Mouse (Mus musculus) forebrain, postnatal 0 days (tissue): ENCODE measurements around the gene Rgs14. TPM values are rescaled to one million over a fixed set of nuclear protein-coding genes. Genes with fewer than 3 reads are reported as not detected.
A peak's percentile ranks its signal among the peaks of the same experiment; 100 is the strongest.

Source experiments
- ATAC-seq: fragments of 200-750 bp; cut with Nextera tagmentation; 2 replicates; pipeline ENCODE4 v1.8.0; 2017; ENCODE audit warnings: mild to moderate bottlenecking, moderate library complexity
- DNase-seq: peaks from one replicate; pipeline ENCODE4 v3.0.0-alpha.2; 2015
- H3K27ac ChIP-seq: fragments of 300-500 bp; sonication (generic); 2 replicates; pipeline ENCODE4 v1.5.1; 2014; ENCODE audit warnings: low read depth, mild to moderate bottlenecking, antibody characterized with exemption, low read length, moderate library complexity, mixed read lengths
- H3K27me3 ChIP-seq: fragments of 300-500 bp; sonication (generic); 2 replicates; pipeline ENCODE4 v1.6.1; 2014; ENCODE audit warnings: mild to moderate bottlenecking, low read length, mixed read lengths; ENCODE audit not compliant: insufficient read depth
- H3K36me3 ChIP-seq: fragments of 300-500 bp; sonication (generic); 2 replicates; pipeline ENCODE4 v1.6.1; 2014; ENCODE audit warnings: mild to moderate bottlenecking, moderate library complexity; ENCODE audit not compliant: insufficient read depth
- H3K4me1 ChIP-seq: fragments of 300-500 bp; sonication (generic); 2 replicates; pipeline ENCODE4 v1.6.1; 2014; ENCODE audit warnings: antibody characterized with exemption; ENCODE audit not compliant: insufficient read depth
- H3K4me2 ChIP-seq: fragments of 300-500 bp; sonication (generic); 2 replicates; pipeline ENCODE4 v1.6.1; 2014; ENCODE audit warnings: low read depth, mild to moderate bottlenecking, moderate library complexity
- H3K4me3 ChIP-seq: fragments of 300-500 bp; sonication (generic); 2 replicates; pipeline ENCODE4 v1.5.1; 2014; ENCODE audit warnings: low read depth, low read length, mixed read lengths
- H3K9ac ChIP-seq: fragments of 300-500 bp; sonication (generic); 2 replicates; pipeline ENCODE4 v1.6.1; 2014; ENCODE audit warnings: mild to moderate bottlenecking
- H3K9me3 ChIP-seq: fragments of 300-500 bp; sonication (generic); 2 replicates; pipeline ENCODE4 v1.6.1; 2016; ENCODE audit warnings: low read length
- CTCF ChIP-seq: sonication (generic); IDR thresholded peaks from 2 replicates; pipeline ENCODE4 v1.5.1; 2016; ENCODE audit warnings: antibody characterized with exemption, control low read depth, low read depth
- WGBS: fragments of 180-500 bp; shearing (Covaris S2); extraction: QIAGEN DNeasy Blood & Tissue Kit; methylation state at CpG from one replicate; pipeline ENCODE4 v1.1.7; 2014; 5-methylcytosine and 5-hydroxymethylcytosine counted together
- polyA plus RNA-seq: library from polyadenylated mRNA; unstranded; fragments of >200 nt; fragmentation: Nextera tagmentation; extraction: Ambion mirVana; gene quantifications from 2 replicates; pipeline ENCODE4 v1.2.1, GENCODE M21; 2015
- total RNA-seq: library from RNA; depleted of rRNA; stranded (reverse); fragments of >200 nt; gene quantifications from 2 replicates; pipeline ENCODE4 v1.2.3, GENCODE M21; 2014

Rgs14 gene
- total and polyA plus RNA-seq, 2 experiments from 2014 or later, result 3.9 to 4.0 TPM

DNA sequence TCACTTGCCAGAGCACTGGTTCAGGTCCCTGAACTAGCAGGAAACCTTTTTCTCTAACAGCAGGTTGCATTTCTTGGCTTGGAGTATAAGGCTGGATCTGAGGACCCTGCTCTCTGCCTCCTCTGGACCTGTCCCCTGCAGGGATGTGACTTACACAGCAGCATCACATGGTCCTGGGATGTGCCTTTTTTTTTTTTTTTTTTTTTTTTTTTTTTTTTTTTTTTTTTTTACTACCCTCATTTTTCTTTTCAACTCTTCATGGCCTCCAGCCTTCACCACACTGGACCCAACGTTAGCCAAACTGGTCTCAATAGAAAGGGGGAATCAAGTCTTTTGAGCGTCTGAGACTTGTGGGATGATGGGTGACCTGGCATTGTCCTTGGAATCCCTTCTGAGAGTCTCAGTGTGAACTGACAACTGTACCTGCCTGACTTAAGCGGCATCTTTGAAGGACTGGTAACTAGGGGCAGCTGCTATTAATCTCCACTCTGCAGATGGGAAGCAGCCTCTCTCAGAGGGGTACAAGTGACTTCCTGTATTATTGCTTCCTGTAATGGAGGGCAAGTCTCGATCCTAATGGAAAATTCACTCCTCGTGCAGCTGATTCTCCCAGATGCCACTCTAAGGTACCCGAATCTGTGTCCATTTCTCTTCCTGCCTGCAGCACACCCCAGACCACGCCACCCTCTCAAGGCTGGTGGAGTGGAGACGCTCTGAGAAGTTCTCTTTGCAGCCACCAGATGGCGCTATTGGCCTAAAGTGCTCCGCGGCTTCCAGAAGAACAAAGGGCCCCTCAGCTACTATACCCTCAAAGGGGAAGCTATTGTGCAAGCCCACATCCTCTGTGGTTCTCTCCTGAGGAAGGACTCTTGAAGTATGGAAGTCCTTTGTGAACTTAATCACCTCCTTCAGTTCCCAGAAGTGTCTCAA, 35.6 kb downstream of the Rgs14 start:
- TF ChIP-seq CTCF, result peak; percentile 97
- no peak overlapping the region for H3K4me3 ChIP-seq
- H3K27ac ChIP-seq, result peak overlapping the region; percentile 80
- ATAC-seq (peak; percentile 95), DNase-seq (peak; percentile 94)
- peak overlapping the region; percentile 35 for H3K4me2 ChIP-seq
- H3K9ac ChIP-seq, result peak overlapping the region; percentile 44
- H3K27me3 ChIP-seq, result no peaks in the 10 kb centered on the region
- 17% methylated on average over 11 of the region's 11 CpGs for WGBS
- no peaks in the 10 kb centered on the region for H3K36me3 ChIP-seq
- H3K9me3 ChIP-seq, result no peaks in the 10 kb centered on the region
- peaks cover 5% of the 10 kb centered on the region; the same call in 1 of the 2 replicates for H3K4me1 ChIP-seq

DNA sequence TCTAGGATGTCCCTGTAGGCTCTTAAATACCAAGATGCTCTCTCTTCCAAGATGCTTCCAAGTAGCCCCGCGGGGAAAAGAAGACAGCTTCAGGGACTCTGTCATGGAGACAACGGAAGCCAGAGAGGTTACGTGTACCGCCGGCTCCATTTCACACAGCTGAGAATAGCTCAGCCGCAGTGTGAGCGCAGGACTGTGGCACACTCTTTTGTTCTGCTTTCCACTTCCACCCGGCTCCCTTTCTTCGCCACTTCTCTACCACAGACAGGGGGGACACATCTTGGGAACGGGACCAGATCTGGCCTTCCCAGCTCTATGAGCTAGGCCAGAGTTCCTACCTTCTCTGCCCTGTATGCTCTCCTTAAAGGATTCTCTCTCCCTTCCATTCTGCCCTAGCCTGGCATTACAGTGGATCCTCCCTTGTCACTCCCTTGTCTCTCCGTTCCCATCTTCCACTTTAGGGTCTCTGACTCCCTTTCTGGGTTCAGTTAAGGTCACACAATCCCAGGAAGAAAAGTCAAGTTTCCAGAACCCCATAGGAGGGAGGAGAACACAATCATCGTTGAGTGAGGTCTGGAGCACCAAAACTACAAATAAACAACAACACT, 36.4 kb downstream of the Rgs14 start:
- Histone ChIP-seq H3K9ac (peak overlapping the region; percentile 44), H3K4me1 (peaks cover 5% of the 10 kb centered on the region; the same call in 1 of the 2 replicates), H3K27me3 (no peaks in the 10 kb centered on the region), H3K27ac (peak overlapping the region; percentile 80), H3K36me3 (no peaks in the 10 kb centered on the region), H3K4me2 (peak overlapping the region; percentile 35; the same call in 1 of the 2 replicates), H3K9me3 (no peaks in the 10 kb centered on the region), H3K4me3 (no peak overlapping the region)
- no peak for TF ChIP-seq CTCF
- ATAC-seq (peak; percentile 71), DNase-seq (no peak)
- WGBS, result 40% methylated on average over 13 of the region's 13 CpGs

- no peak for TF ChIP-seq CTCF
- Histone ChIP-seq H3K4me3 (no peak overlapping the region), H3K27ac (no peak overlapping the region), H3K27me3 (no peaks in the 10 kb centered on the region), H3K4me2 (no peak overlapping the region), H3K4me1 (peaks cover 5% of the 10 kb centered on the region; the same call in 1 of the 2 replicates), H3K9me3 (no peaks in the 10 kb centered on the region), H3K9ac (no peak overlapping the region), H3K36me3 (no peaks in the 10 kb centered on the region)
- 89% methylated on average over 4 of the region's 4 CpGs for WGBS
- ATAC-seq, result no peak
- no peak for DNase-seq
Observed at GRCm38 (mm10) chr13:55407341-55407740, 37.8 kb downstream of the Rgs14 start.

- Histone ChIP-seq H3K27me3 (no peaks in the 10 kb centered on the region), H3K27ac (no peak overlapping the region), H3K36me3 (no peaks in the 10 kb centered on the region), H3K4me2 (no peak overlapping the region), H3K4me3 (no peak overlapping the region), H3K9me3 (no peaks in the 10 kb centered on the region), H3K9ac (no peak overlapping the region), H3K4me1 (peaks cover 5% of the 10 kb centered on the region; the same call in 1 of the 2 replicates)
- no peak for TF ChIP-seq CTCF
- DNase-seq, result no peak
- ATAC-seq, result no peak
- 88% methylated on average over 19 of the region's 19 CpGs for WGBS
Observed at GRCm38 (mm10) chr13:55408546-55409120, 39.1 kb downstream of the Rgs14 start.

- WGBS, result 75% methylated on average over 7 of the region's 7 CpGs
- no peak overlapping the region for H3K27ac ChIP-seq
- H3K27me3 ChIP-seq, result no peaks in the 10 kb centered on the region
- no peak for DNase-seq
- no peak for ATAC-seq
- H3K36me3 ChIP-seq, result no peaks in the 10 kb centered on the region
- no peak overlapping the region for H3K9ac ChIP-seq
- H3K9me3 ChIP-seq, result no peaks in the 10 kb centered on the region
- no peak overlapping the region for H3K4me3 ChIP-seq
- no peak overlapping the region for H3K4me2 ChIP-seq
- TF ChIP-seq CTCF, result no peak
- 0 out of 2 replicates have a peak, but pooled peaks cover 3% of the 10 kb centered on the region for H3K4me1 ChIP-seq
Observed at GRCm38 (mm10) chr13:55411826-55412225, 42.3 kb downstream of the Rgs14 start.

DNA sequence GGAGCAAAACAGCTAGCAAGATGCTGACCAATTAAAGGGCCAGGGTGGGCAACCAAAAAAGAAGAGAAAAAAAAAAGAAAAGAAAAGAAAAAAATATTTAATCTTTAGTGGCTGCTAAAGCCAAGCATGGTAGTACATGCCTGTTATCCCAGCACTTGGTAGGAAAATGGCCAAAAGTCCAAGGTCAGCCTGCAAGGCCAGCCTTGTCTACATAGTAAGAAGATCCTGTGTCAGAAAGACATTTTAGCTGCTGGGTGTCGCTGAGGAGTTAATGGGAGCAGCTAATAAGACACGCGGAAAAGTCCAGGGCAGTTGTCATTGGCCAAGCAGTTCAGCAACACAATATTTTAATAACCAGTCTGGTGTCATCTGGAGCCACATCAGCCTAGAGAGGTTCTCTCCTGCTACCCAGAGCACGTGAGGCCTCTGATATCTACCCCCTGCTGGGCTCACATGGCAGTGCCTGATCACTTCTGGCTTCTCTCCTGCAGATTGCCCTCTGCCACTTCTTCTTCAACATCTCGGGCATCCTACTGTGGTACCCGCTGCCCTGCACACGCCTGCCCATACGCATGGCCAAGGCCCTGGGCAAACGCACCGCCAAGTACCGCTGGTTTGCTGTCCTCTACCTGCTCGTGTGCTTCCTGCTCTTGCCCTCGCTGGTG, 43.2 kb downstream of the Rgs14 start:
- H3K9ac ChIP-seq, result no peak overlapping the region
- ATAC-seq, result no peak
- H3K4me1 ChIP-seq, result 0 out of 2 replicates have a peak, but pooled peaks cover 3% of the 10 kb centered on the region
- no peak overlapping the region for H3K4me3 ChIP-seq
- WGBS, result 86% methylated on average over 13 of the region's 13 CpGs
- no peak for TF ChIP-seq CTCF
- H3K27me3 ChIP-seq, result no peaks in the 10 kb centered on the region
- H3K9me3 ChIP-seq, result no peaks in the 10 kb centered on the region
- H3K27ac ChIP-seq, result no peak overlapping the region
- no peak for DNase-seq
- no peaks in the 10 kb centered on the region for H3K36me3 ChIP-seq
- no peak overlapping the region for H3K4me2 ChIP-seq
